Mouse (Mus musculus) CH12.LX (cell line): ENCODE measurements at regions not wholly inside any gene's neighbourhood (a gene's known extent, or its start where the extent isn't known, plus 50 kb on each side); places are given as distances from the start of the nearest gene placed in this dataset.

Source experiments
- DNase-seq: peaks from one replicate; pipeline ENCODE4 v3.0.0-alpha.2; 2013; ENCODE audit errors: extremely low read depth
- H3K27ac ChIP-seq: 2 replicates; pipeline ENCODE4 v1.5.1; 2012; ENCODE audit warnings: low read depth, mild to moderate bottlenecking, control low read depth, moderate library complexity; ENCODE audit not compliant: insufficient read depth
- H3K27me3 ChIP-seq: replicated peaks from 2 replicates; pipeline ENCODE3; 2012; ENCODE audit warnings: inconsistent platforms
- H3K36me3 ChIP-seq, 2 experiments: replicated peaks in 1 of 2; 2 replicates each; pipeline versions ENCODE3 to v1.6.1; 2012; ENCODE audit warnings: inconsistent platforms in 1 of 2, low read length in 1 of 2, mild to moderate bottlenecking in 1 of 2, mixed read lengths in 1 of 2, moderate library complexity in 1 of 2; ENCODE audit not compliant: control insufficient read depth in 1 of 2, insufficient read depth in 1 of 2
- H3K4me1 ChIP-seq, 2 experiments: 2 replicates each; pipeline ENCODE4 v1.6.1; 2012; ENCODE audit warnings: inconsistent platforms in 1 of 2, moderate library complexity in 1 of 2; ENCODE audit not compliant: insufficient read depth in 2 of 2, control insufficient read depth in 1 of 2
- H3K4me2 ChIP-seq: 2 replicates; pipeline ENCODE4 v1.6.1; 2012; ENCODE audit warnings: low read depth, mild to moderate bottlenecking, control low read depth; ENCODE audit not compliant: poor library complexity, insufficient read depth, severe bottlenecking
- H3K4me3 ChIP-seq, 3 experiments: fragments of 150-350 bp in 1 of 3; sonication (generic) in 1 of 3; replicated peaks in 1 of 3; 2 replicates each; pipeline versions ENCODE3 to v1.5.1; 2011 to 2012; ENCODE audit warnings: low read depth in 2 of 3, low read length in 2 of 3, mild to moderate bottlenecking in 2 of 3, moderate library complexity in 2 of 3, control low read depth in 1 of 3, improper control_type of control experiment in 1 of 3, inconsistent platforms in 1 of 3, mixed read lengths in 1 of 3; ENCODE audit not compliant: poor library complexity in 1 of 3
- H3K79me2 ChIP-seq: replicated peaks from 2 replicates; pipeline ENCODE4 v1.6.1; 2012; ENCODE audit warnings: mild to moderate bottlenecking, moderate library complexity; ENCODE audit not compliant: control insufficient read depth, poor library complexity, insufficient read depth, severe bottlenecking; ENCODE audit errors: extremely low read depth
- H3K9ac ChIP-seq: 2 replicates; pipeline ENCODE4 v1.6.1; 2012; ENCODE audit warnings: low read depth, mild to moderate bottlenecking, control low read depth, moderate library complexity; ENCODE audit not compliant: insufficient read depth
- H3K9me3 ChIP-seq: replicated peaks from 2 replicates; pipeline ENCODE3; 2012; ENCODE audit warnings: low read length, inconsistent platforms, mixed read lengths
- CHD1 ChIP-seq: IDR thresholded peaks from 2 replicates; pipeline ENCODE4 v1.6.1; 2012; ENCODE audit warnings: low read depth, low read length, improper control_type of control experiment, inconsistent platforms
- CHD2 ChIP-seq: IDR thresholded peaks from 2 replicates; pipeline ENCODE4 v1.6.1; 2011; ENCODE audit warnings: low read length, improper control_type of control experiment
- CTCF ChIP-seq, 2 experiments: IDR thresholded peaks in 1 of 2; conservative IDR thresholded peaks in 1 of 2; 2 replicates each; pipeline ENCODE4 v1.5.1; 2011 to 2012; ENCODE audit warnings: low read depth in 2 of 2, low read length in 2 of 2, improper control_type of control experiment in 1 of 2, inconsistent platforms in 1 of 2, mild to moderate bottlenecking in 1 of 2, moderate library complexity in 1 of 2
- ELF1 ChIP-seq: IDR thresholded peaks from 2 replicates; pipeline ENCODE4 v1.6.1; 2014; ENCODE audit warnings: low read depth, mild to moderate bottlenecking, inconsistent platforms, low read length, improper control_type of control experiment
- EP300 ChIP-seq: IDR thresholded peaks from 2 replicates; pipeline ENCODE4 v1.6.1; 2011; ENCODE audit warnings: low read length, improper control_type of control experiment
- IRF4 ChIP-seq: IDR thresholded peaks from 2 replicates; pipeline ENCODE4 v1.6.1; 2014; ENCODE audit warnings: low read depth, mild to moderate bottlenecking, inconsistent platforms, low read length, improper control_type of control experiment
- JUND ChIP-seq: conservative IDR thresholded peaks from 2 replicates; pipeline ENCODE4 v1.6.1; 2011; ENCODE audit warnings: low read depth, low read length, improper control_type of control experiment
- KAT2A ChIP-seq: IDR thresholded peaks from 2 replicates; pipeline ENCODE4 v1.6.1; 2012; ENCODE audit warnings: low read length, improper control_type of control experiment, inconsistent platforms; ENCODE audit not compliant: insufficient replicate concordance
- MAX ChIP-seq: IDR thresholded peaks from 2 replicates; pipeline ENCODE4 v1.6.1; 2011; ENCODE audit warnings: low read length, improper control_type of control experiment
- NELFE ChIP-seq: IDR thresholded peaks from 2 replicates; pipeline ENCODE4 v1.6.1; 2011; ENCODE audit warnings: low read depth, low read length, improper control_type of control experiment
- NRF1 ChIP-seq: IDR thresholded peaks from 2 replicates; pipeline ENCODE4 v1.6.1; 2014; ENCODE audit warnings: low read depth, mild to moderate bottlenecking, inconsistent platforms, low read length, improper control_type of control experiment, moderate library complexity
- PAX5 ChIP-seq: IDR thresholded peaks from 2 replicates; pipeline ENCODE4 v1.6.1; 2012; ENCODE audit warnings: low read length, inconsistent platforms, mixed read lengths
- POLR2A ChIP-seq: IDR thresholded peaks from 2 replicates; pipeline ENCODE4 v1.6.1; 2011; ENCODE audit warnings: low read depth, mild to moderate bottlenecking, improper control_type of control experiment, low read length
- RAD21 ChIP-seq: IDR thresholded peaks from 2 replicates; pipeline ENCODE4 v1.6.1; 2011; ENCODE audit warnings: low read depth, mild to moderate bottlenecking, low read length, improper control_type of control experiment, moderate library complexity
- SMC3 ChIP-seq: IDR thresholded peaks from 2 replicates; pipeline ENCODE4 v1.6.1; 2011; ENCODE audit warnings: low read depth, low read length, improper control_type of control experiment
- TCF12 ChIP-seq: IDR thresholded peaks from 2 replicates; pipeline ENCODE4 v1.6.1; 2014; ENCODE audit warnings: low read depth, mild to moderate bottlenecking, inconsistent platforms, low read length, improper control_type of control experiment
- USF1 ChIP-seq: IDR thresholded peaks from 2 replicates; pipeline ENCODE4 v1.6.1; 2014; ENCODE audit warnings: low read depth, mild to moderate bottlenecking, inconsistent platforms, low read length, improper control_type of control experiment
- ZC3H11A ChIP-seq: IDR thresholded peaks from 2 replicates; pipeline ENCODE4 v1.6.1; 2012; ENCODE audit warnings: low read depth, mild to moderate bottlenecking, inconsistent platforms, low read length, improper control_type of control experiment
- ZMIZ1 ChIP-seq: IDR thresholded peaks from 2 replicates; pipeline ENCODE4 v1.6.1; 2012; ENCODE audit warnings: low read depth, mild to moderate bottlenecking, inconsistent platforms, low read length, improper control_type of control experiment
- dilution Hi-C: fragments of 300-500 bp; cut with MboI; formaldehyde crosslinking; loops from 2 replicates; pipeline ENCODE4 v1.14.3; 2020; ENCODE audit warnings: low sequenced_read_pairs; ENCODE audit not compliant: extremely low pct_unique_long_range_greater_than_20kb, extremely low pct_ligation_motif_present
- in situ Hi-C: fragments of 300-500 bp; cut with MboI; formaldehyde crosslinking; loops from 3 replicates; pipeline ENCODE4 v1.14.3; 2019; ENCODE audit warnings: low sequenced_read_pairs, low pct_ligation_motif_present, low pct_unique_long_range_greater_than_20kb, mixed read lengths

DNA sequence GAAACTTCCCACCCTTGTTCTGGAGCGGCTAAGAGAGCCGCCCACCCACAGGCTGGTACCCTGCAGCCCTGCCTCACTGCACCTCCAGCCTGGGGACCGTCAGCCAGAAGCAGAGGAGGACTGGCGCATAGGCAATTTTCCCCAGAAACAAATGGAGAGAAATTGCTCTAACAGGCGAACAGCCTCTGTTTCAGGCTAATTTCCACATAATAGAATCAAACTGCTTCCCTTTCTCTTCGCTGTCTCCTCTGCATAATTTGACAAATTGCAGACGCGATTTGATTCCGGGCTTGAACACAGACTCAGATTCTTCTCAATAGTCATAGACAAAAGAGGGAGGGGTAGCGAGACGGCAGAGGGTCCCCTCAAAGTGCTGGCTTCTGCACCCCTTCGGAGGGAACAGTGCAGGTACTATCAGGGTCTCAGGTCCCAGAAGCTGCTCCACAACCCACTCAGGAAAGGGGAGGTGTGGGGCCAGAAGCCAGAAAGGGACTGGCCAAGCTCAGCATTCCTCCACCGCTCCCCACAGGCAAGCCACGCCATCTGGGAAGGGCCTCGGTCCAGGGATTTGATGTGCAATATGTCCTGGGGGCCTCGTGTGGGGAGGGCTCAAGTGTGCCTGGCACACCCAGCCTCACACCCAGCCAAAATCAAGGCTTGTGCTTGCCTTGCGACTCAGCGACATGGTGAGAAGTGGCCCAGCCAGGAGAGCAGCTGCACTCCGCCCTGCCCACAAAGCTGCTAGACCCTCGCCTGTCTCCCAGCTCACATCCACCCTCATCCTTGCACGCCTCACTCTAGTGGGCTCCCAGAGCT is 53.7 kb upstream of the A530016L24Rik start:
- TF ChIP-seq EP300, result no peak
- TF ChIP-seq KAT2A, result no peak
- no peak for TF ChIP-seq IRF4
- TF ChIP-seq RAD21, result no peak
- TF ChIP-seq ZC3H11A, result no peak
- TF ChIP-seq MAX, result no peak
- TF ChIP-seq CTCF (conservative IDR thresholded peaks at IDR 0.05 in 1 of 2, IDR thresholded peaks at IDR 0.05 in 1 of 2; ENCODE audit: low read depth in 2 of 2, low read length in 2 of 2), result no peak
- TF ChIP-seq NELFE, result no peak
- TF ChIP-seq JUND, result no peak
- H3K4me2 ChIP-seq, result no peak overlapping the region

DNA sequence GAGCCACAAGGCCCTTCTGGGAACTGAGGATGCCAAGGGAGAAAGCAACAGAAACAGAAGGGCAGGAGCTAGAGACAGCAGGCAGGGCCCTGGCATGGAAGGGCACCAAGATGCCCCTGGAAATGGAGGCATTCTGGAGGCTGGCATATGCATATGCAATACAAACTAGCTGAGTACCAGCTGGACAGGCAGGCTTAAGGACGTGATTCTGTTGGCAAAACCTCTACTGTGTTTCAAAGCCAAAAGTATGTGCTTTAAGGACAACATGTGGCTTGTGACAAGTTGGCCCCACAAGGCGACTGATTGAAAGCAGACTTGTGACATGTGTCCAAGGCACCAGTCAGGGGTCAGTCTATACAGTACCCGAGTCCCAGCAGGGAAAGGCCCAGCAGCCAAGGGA is 52.2 kb upstream of the A530016L24Rik start:
- Histone ChIP-seq H3K27me3 (peaks cover 91% of the 10 kb centered on the region), H3K4me3 (no peak overlapping the region), H3K9ac (no peak overlapping the region), H3K4me2 (no peak overlapping the region), H3K79me2 (no peaks in the 10 kb centered on the region), H3K4me1 (no peaks in the 10 kb centered on the region), H3K36me3 (no peaks in the 10 kb centered on the region), H3K9me3 (no peaks in the 10 kb centered on the region), H3K27ac (no peak overlapping the region)
- TF ChIP-seq NELFE, result no peak
- no peak for TF ChIP-seq POLR2A
- no peak for TF ChIP-seq CHD2
- TF ChIP-seq TCF12, result no peak
- no peak for TF ChIP-seq ZMIZ1
- no peak for TF ChIP-seq CHD1
- TF ChIP-seq SMC3, result no peak
- no peak for TF ChIP-seq NRF1
- no peak for TF ChIP-seq PAX5
- no peak for TF ChIP-seq ELF1
- TF ChIP-seq USF1, result no peak
- DNase-seq, result no peak
- in situ Hi-C loops (no loop called here), dilution Hi-C loops (no loop called here)

More for the DNA sequence above, 53.7 kb upstream of the A530016L24Rik start:
- Histone ChIP-seq H3K27me3 (peaks cover 92% of the 10 kb centered on the region), H3K27ac (no peak overlapping the region), H3K36me3 (no peaks in the 10 kb centered on the region), H3K79me2 (no peaks in the 10 kb centered on the region), H3K9ac (no peak overlapping the region), H3K4me1 (no peaks in the 10 kb centered on the region), H3K9me3 (no peaks in the 10 kb centered on the region), H3K4me3 (no peak overlapping the region)
- no peak for DNase-seq
- dilution Hi-C loops (no loop called here), in situ Hi-C loops (no loop called here)
